ENCODE assay signal across 16 mouse cellular contexts in the genomic region with DNA sequence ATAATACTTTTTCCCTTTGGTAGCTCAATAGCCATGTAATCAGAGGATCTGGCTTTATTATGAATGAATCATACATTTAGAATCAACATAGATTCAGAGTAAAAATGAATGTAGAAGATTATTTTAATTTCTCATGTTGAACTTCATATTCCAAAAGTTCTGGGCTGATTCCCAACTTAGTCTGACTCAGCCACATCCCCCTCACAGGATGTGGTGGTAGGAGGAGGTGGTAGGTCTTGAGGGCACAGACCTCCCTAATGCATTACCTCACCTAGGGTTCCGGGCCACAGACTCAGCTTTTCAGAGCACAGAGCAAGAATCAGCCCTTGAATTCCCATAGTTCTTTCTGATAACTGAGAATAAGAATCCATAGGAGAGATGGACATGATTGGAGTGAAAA.
"Had no signal": no experiment of that assay in that cellular context is flagged by ENCODE, and none has a peak within 500 bp of the region (broad histone marks: within the 10 kb centered on the region; RNA-seq: fewer than 3 reads in every experiment).

No protein-coding gene starts in this region.

- H3K27ac ChIP-seq: kidney, embryonic 15.5 days; left cerebral cortex, adult 2 months; liver, embryonic 13.5 days; macrophage; midbrain, embryonic 12.5 days; midbrain, embryonic 15.5 days; neural tube, embryonic 13.5 days had no signal

- H3K4me3 ChIP-seq: kidney, embryonic 15.5 days; left cerebral cortex, adult 2 months; liver, embryonic 13.5 days; midbrain, embryonic 12.5 days; midbrain, embryonic 15.5 days; neural tube, embryonic 13.5 days had no signal

- H3K36me3 ChIP-seq: kidney, embryonic 15.5 days; liver, embryonic 13.5 days; midbrain, embryonic 12.5 days; midbrain, embryonic 15.5 days; neural tube, embryonic 13.5 days had no signal

- H3K4me1 ChIP-seq: kidney, embryonic 15.5 days; liver, embryonic 13.5 days; midbrain, embryonic 12.5 days; midbrain, embryonic 15.5 days; neural tube, embryonic 13.5 days had no signal

- DNase-seq: kidney, postnatal 10 days; kidney, postnatal 36 days; layer of hippocampus, postnatal 36 days; liver, embryonic 13.5 days; lung, adult 2 months; lung, postnatal 14 days; retina, postnatal 1 day; right cerebral cortex, postnatal 25 days; thymus, adult 18-20 months; thymus, postnatal 36 days had no signal

- H3K27me3 ChIP-seq: kidney, embryonic 15.5 days; liver, embryonic 13.5 days; midbrain, embryonic 12.5 days; midbrain, embryonic 15.5 days; neural tube, embryonic 13.5 days had no signal
